34 mouse cellular contexts compared by ENCODE assay signal in the genomic region with DNA sequence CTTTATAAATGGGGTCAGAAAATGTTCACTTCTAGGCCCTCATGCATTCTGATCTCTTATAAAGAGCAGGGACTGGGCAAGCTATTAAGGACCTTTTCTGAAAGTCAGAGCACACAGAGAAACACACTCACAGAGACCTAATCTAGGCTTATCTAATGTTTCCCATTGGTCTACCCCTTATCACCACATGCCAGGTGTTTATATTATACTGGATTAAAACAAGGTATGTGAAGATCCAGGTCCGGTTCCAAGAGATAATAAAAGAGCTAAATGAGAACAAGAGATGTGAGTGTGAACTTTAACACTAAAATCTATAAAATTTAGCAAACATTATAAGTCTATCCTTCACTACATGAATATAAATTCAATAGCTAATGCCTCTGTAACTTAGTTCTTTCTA.
"Had no signal": no experiment of that assay in that cellular context is flagged by ENCODE, and none has a peak within 500 bp of the region (broad histone marks: within the 10 kb centered on the region; RNA-seq: fewer than 3 reads in every experiment).

No protein-coding gene starts in this region.

- H3K36me3 ChIP-seq: heart, embryonic 10.5 days; heart, embryonic 12.5 days; heart, embryonic 13.5 days; heart, embryonic 15.5 days; hindbrain, embryonic 10.5 days; hindbrain, embryonic 12.5 days; hindbrain, embryonic 13.5 days; hindbrain, embryonic 15.5 days; intestine, embryonic 15.5 days; kidney, embryonic 15.5 days had no signal

- H3K4me1 ChIP-seq: heart, embryonic 10.5 days; heart, embryonic 12.5 days; heart, embryonic 13.5 days; heart, embryonic 15.5 days; hindbrain, embryonic 10.5 days; hindbrain, embryonic 12.5 days; hindbrain, embryonic 13.5 days; hindbrain, embryonic 15.5 days; intestine, embryonic 15.5 days; kidney, embryonic 15.5 days had no signal

- H3K27me3 ChIP-seq: heart, embryonic 12.5 days; heart, embryonic 13.5 days; heart, embryonic 15.5 days; hindbrain, embryonic 12.5 days; hindbrain, embryonic 13.5 days; hindbrain, embryonic 15.5 days; intestine, embryonic 15.5 days; kidney, embryonic 15.5 days had no signal

- H3K9ac ChIP-seq: heart, embryonic 12.5 days; heart, embryonic 13.5 days; heart, embryonic 15.5 days; hindbrain, embryonic 12.5 days; hindbrain, embryonic 13.5 days; hindbrain, embryonic 14.5 days; hindbrain, embryonic 15.5 days; intestine, embryonic 15.5 days; kidney, embryonic 15.5 days had no signal

- H3K4me2 ChIP-seq: heart, embryonic 11.5 days; heart, embryonic 12.5 days; heart, embryonic 13.5 days; heart, embryonic 15.5 days; hindbrain, embryonic 12.5 days; hindbrain, embryonic 13.5 days; hindbrain, embryonic 14.5 days; hindbrain, embryonic 15.5 days; intestine, embryonic 15.5 days; kidney, embryonic 15.5 days had no signal

- DNase-seq: heart, postnatal 10 days; heart, postnatal 14 days; heart, postnatal 36 days; heart, postnatal 4 days; kidney, adult 11 months; kidney, adult 18-20 months; kidney, adult 2 months; kidney, adult 8-10 months; kidney, adult 9 months; kidney, postnatal 10 days; kidney, postnatal 14 days; kidney, postnatal 25 days; kidney, postnatal 4 days; layer of hippocampus, adult 9-11 months; layer of hippocampus, postnatal 36 days had no signal

- H3K27ac ChIP-seq: heart, embryonic 10.5 days; heart, embryonic 13.5 days; heart, embryonic 15.5 days; hindbrain, embryonic 10.5 days; hindbrain, embryonic 12.5 days; hindbrain, embryonic 13.5 days; hindbrain, embryonic 14.5 days; hindbrain, embryonic 15.5 days; hindbrain, postnatal 0 days; intestine, embryonic 15.5 days; kidney, embryonic 15.5 days; kidney, postnatal 0 days; layer of hippocampus, adult 2 months had no signal

- H3K4me3 ChIP-seq: heart, embryonic 10.5 days; heart, embryonic 12.5 days; heart, embryonic 13.5 days; heart, embryonic 15.5 days; hindbrain, embryonic 10.5 days; hindbrain, embryonic 12.5 days; hindbrain, embryonic 13.5 days; hindbrain, embryonic 15.5 days; intestine, embryonic 15.5 days; kidney, embryonic 15.5 days; layer of hippocampus, adult 2 months had no signal

- ATAC-seq: hindbrain, embryonic 16.5 days; hindbrain, postnatal 0 days; inflammation-experienced regulatory T-cells, adult 6 months; intestine, embryonic 15.5 days; intestine, embryonic 16.5 days; intestine, postnatal 0 days had no signal

- H3K9me3 ChIP-seq: heart, embryonic 10.5 days; heart, embryonic 12.5 days; heart, embryonic 13.5 days; heart, embryonic 15.5 days; hindbrain, embryonic 10.5 days; hindbrain, embryonic 12.5 days; hindbrain, embryonic 13.5 days; hindbrain, embryonic 15.5 days; intestine, embryonic 15.5 days; kidney, embryonic 15.5 days had no signal
